Mouse (Mus musculus) midbrain, postnatal 0 days (tissue): ENCODE results near the gene Mipol1. TPM values are rescaled to one million over a fixed set of nuclear protein-coding genes. Genes with fewer than 3 reads are reported as not detected.
"Not testable (repeated sequence)": the region's sequence is repeated elsewhere in the genome, so short reads cannot be mapped to it uniquely, and the experiment has no call there.

Experiments
- ATAC-seq: fragments of 200-750 bp; cut with Nextera tagmentation; 2 replicates; pipeline ENCODE4 v1.8.0; 2017; ENCODE audit warnings: moderate number of reproducible peaks, mild to moderate bottlenecking, moderate TSS enrichment, moderate library complexity; ENCODE audit not compliant: low FRiP score
- DNase-seq: peaks from one replicate; pipeline ENCODE4 v3.0.0-alpha.2; 2015; ENCODE audit warnings: low spot score
- H3K27ac ChIP-seq: fragments of 300-500 bp; sonication (generic); 2 replicates; pipeline ENCODE4 v1.5.1; 2014; ENCODE audit warnings: low read depth, mild to moderate bottlenecking, low read length, mixed read lengths
- H3K27me3 ChIP-seq: fragments of 300-500 bp; sonication (generic); 2 replicates; pipeline ENCODE4 v1.6.1; 2014; ENCODE audit warnings: low read length, control low read depth, mixed read lengths; ENCODE audit not compliant: insufficient read depth
- H3K36me3 ChIP-seq: fragments of 300-500 bp; sonication (generic); 2 replicates; pipeline ENCODE4 v1.6.1; 2014; ENCODE audit warnings: low read length, control low read depth, mixed read lengths; ENCODE audit not compliant: insufficient read depth
- H3K4me1 ChIP-seq: fragments of 300-500 bp; sonication (generic); 2 replicates; pipeline ENCODE4 v1.6.1; 2014; ENCODE audit warnings: mild to moderate bottlenecking, control low read depth, antibody characterized with exemption, low read length, mixed read lengths; ENCODE audit not compliant: insufficient read depth
- H3K4me2 ChIP-seq: fragments of 300-500 bp; sonication (generic); 2 replicates; pipeline ENCODE4 v1.6.1; 2014; ENCODE audit warnings: low read depth, mild to moderate bottlenecking, low read length, mixed read lengths; ENCODE audit not compliant: poor library complexity, severe bottlenecking
- H3K4me3 ChIP-seq: fragments of 300-500 bp; sonication (generic); 2 replicates; pipeline ENCODE4 v1.5.1; 2014; ENCODE audit warnings: low read depth, mild to moderate bottlenecking, low read length, moderate library complexity
- H3K9ac ChIP-seq: fragments of 300-500 bp; sonication (generic); replicated peaks from 2 replicates; pipeline ENCODE4 v1.6.1; 2014; ENCODE audit warnings: mild to moderate bottlenecking, low read length, moderate library complexity, mixed read lengths; ENCODE audit not compliant: poor library complexity, severe bottlenecking
- H3K9me3 ChIP-seq: fragments of 300-500 bp; sonication (generic); 2 replicates; pipeline ENCODE4 v1.6.1; 2016; ENCODE audit warnings: low read length, control low read depth
- CTCF ChIP-seq: IDR thresholded peaks from 2 replicates; pipeline ENCODE4 v1.5.1; 2016; ENCODE audit warnings: antibody characterized with exemption, mild to moderate bottlenecking
- WGBS: fragments of 180-500 bp; shearing (Covaris S2); extraction: QIAGEN DNeasy Blood & Tissue Kit; methylation state at CpG from one replicate; pipeline ENCODE4 v1.1.7; 2014; 5-methylcytosine and 5-hydroxymethylcytosine counted together
- polyA plus RNA-seq: library from polyadenylated mRNA; unstranded; fragments of >200 nt; fragmentation: Nextera tagmentation; extraction: Ambion mirVana; gene quantifications from 2 replicates; pipeline ENCODE4 v1.2.1, GENCODE M21; 2015
- total RNA-seq: library from RNA; depleted of rRNA; stranded (reverse); fragments of >200 nt; gene quantifications from 2 replicates; pipeline ENCODE4 v1.2.3, GENCODE M21; 2014

Mipol1 gene
- total and polyA plus RNA-seq, 2 experiments from 2014 or later: 1.9 to 4.1 TPM

- H3K9me3 ChIP-seq: peaks cover 4% of the 10 kb centered on the region; the same call in 1 of the 2 replicates
- no peak for TF ChIP-seq CTCF
- DNase-seq (no peak), ATAC-seq (no peak)
- H3K27ac ChIP-seq: no peak overlapping the region
- no peak overlapping the region for H3K4me2 ChIP-seq
- no peak overlapping the region for H3K9ac ChIP-seq
- no peaks in the 10 kb centered on the region for H3K27me3 ChIP-seq
- no peaks in the 10 kb centered on the region for H3K4me1 ChIP-seq
- H3K36me3 ChIP-seq: no peaks in the 10 kb centered on the region
- H3K4me3 ChIP-seq: no peak overlapping the region
- WGBS: 94% methylated on average over 5 of the region's 5 CpGs
These were observed 194.7 kb downstream of the Mipol1 start for GRCm38 (mm10) chr12:57424902-57425301.

DNA sequence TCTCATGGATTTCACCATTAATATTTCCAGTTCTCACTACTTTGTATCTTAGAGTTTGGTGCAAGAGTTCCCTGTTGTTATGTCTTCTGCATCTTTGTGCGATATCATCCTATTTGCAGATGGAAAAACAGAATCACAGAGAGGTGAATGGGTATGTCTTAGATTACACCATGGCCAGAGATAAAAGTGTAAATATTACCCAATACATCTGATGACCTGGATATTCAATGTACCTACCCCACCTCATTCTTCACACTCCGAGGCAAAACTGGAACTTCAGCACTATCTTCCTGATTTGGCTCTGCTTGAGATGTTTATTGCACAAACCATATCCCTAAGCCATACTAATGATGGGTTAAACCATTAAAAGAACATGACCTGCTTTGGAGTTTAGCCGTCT, 198.0 kb downstream of the Mipol1 start:
- peaks cover 4% of the 10 kb centered on the region; the same call in 1 of the 2 replicates for H3K9me3 ChIP-seq
- DNase-seq: no peak
- H3K27ac ChIP-seq: no peak overlapping the region
- H3K36me3 ChIP-seq: no peaks in the 10 kb centered on the region
- no peak overlapping the region for H3K9ac ChIP-seq
- no peaks in the 10 kb centered on the region for H3K4me1 ChIP-seq
- no peak for TF ChIP-seq CTCF
- no peak overlapping the region for H3K4me3 ChIP-seq
- no peak for ATAC-seq
- WGBS: 93% methylated on average over 3 of the region's 3 CpGs
- H3K27me3 ChIP-seq: no peaks in the 10 kb centered on the region
- H3K4me2 ChIP-seq: no peak overlapping the region

DNA sequence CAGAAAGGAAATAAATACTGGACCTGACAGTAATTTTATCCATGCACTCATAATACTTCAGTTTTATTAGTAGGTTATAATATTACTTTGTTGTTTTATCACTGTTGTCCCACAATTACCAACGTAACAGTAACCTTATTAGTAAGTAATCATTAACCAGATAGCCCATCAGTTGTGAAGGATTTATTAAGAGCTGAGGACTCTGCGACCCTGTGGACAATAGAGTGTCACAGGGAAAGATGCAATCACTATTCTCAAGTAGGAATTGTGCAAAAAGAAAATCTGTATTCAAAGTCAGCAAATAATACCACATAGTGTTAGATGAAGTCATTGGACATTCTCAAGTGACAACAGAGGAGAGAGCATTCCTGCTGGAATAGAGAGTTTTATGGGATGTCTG, 198.5 kb downstream of the Mipol1 start:
- ATAC-seq: no peak
- TF ChIP-seq CTCF: no peak
- DNase-seq: no peak

GRCm38 (mm10) chr12:57436939-57437659, 206.9 kb downstream of the Mipol1 start:
- not testable (repeated sequence) for H3K4me1 ChIP-seq, H3K36me3 ChIP-seq, DNase-seq, H3K9me3 ChIP-seq, ATAC-seq, H3K9ac ChIP-seq, H3K27me3 ChIP-seq, H3K27ac ChIP-seq, H3K4me3 ChIP-seq, H3K4me2 ChIP-seq
- WGBS: 58% methylated on average over 8 of the region's 8 CpGs

More for the DNA sequence above, 198.5 kb downstream of the Mipol1 start:
- no peak overlapping the region for H3K4me2 ChIP-seq
- H3K4me1 ChIP-seq: no peaks in the 10 kb centered on the region
- no peak overlapping the region for H3K9ac ChIP-seq
- no peaks in the 10 kb centered on the region for H3K27me3 ChIP-seq
- H3K9me3 ChIP-seq: peaks cover 4% of the 10 kb centered on the region; the same call in 1 of the 2 replicates
- no peak overlapping the region for H3K27ac ChIP-seq
- 77% methylated on average over 2 of the region's 2 CpGs for WGBS
- no peak overlapping the region for H3K4me3 ChIP-seq
- H3K36me3 ChIP-seq: no peaks in the 10 kb centered on the region

DNA sequence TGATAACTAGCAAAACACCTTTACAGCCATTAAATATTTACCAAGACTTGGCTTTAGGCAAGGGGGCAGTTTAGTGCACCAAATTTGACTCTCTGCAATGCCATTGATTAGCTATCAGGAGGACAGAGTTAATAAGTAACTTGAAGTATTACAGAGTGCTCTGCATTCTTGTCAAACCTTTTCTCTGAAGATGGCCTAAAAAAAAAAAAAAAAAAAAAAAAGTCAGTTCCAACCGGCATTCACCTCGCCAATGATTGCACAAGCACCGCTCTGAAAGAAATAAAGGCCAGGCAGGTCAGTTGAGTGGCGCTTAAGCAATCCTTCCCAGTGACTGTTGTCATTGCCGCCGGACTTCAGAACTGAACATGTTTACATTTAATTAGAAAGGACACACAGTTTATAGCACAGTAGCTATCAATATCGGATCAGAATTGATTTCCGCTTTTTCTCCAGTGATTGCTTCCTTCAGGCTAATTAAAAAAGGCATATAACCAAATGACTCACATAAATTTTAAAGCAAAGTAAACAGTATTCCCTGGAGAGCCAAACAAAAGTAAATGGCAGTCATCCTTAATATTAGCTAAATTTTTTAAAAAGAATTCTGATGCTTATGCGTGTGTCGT, 214.2 kb downstream of the Mipol1 start:
- Histone ChIP-seq H3K4me1 (no peaks in the 10 kb centered on the region), H3K4me3 (no peak overlapping the region), H3K9ac (no peak overlapping the region), H3K36me3 (no peaks in the 10 kb centered on the region), H3K4me2 (no peak overlapping the region), H3K27me3 (no peaks in the 10 kb centered on the region), H3K27ac (no peak overlapping the region), H3K9me3 (no peaks in the 10 kb centered on the region)
- TF ChIP-seq CTCF: no peak
- no peak for DNase-seq
- 57% methylated on average over 10 of the region's 10 CpGs for WGBS
- no peak for ATAC-seq

DNA sequence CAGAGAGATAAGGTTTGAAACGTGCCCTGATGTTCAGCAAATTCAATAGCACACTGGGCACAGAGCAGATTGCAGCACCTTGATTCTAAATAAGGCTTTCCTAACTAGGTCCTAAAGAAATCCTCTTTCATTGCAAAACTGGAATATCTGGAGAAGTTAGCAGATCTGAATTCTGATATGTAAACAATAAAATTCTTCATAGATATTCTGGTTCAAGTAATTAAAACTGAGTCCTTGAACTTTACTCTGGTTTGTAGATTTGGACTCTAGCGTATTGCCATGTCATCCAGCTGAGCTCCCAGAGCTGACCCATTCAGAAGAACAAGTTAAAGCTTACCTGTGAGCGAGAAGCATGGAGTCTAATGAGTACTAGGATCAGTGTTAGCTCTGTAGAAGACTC, 217.1 kb downstream of the Mipol1 start:
- no peak for DNase-seq
- H3K27ac ChIP-seq: no peak overlapping the region
- no peaks in the 10 kb centered on the region for H3K36me3 ChIP-seq
- 82% methylated on average over 3 of the region's 3 CpGs for WGBS
- no peaks in the 10 kb centered on the region for H3K27me3 ChIP-seq
- H3K4me3 ChIP-seq: no peak overlapping the region
- no peak overlapping the region for H3K4me2 ChIP-seq
- H3K4me1 ChIP-seq: no peaks in the 10 kb centered on the region
- no peaks in the 10 kb centered on the region for H3K9me3 ChIP-seq
- H3K9ac ChIP-seq: no peak overlapping the region
- TF ChIP-seq CTCF: no peak
- ATAC-seq: no peak
